Mouse (Mus musculus) megakaryocyte, embryonic 14.5 days (primary cell): ENCODE measurements around the gene Tob1. TPM values are rescaled to one million over a fixed set of nuclear protein-coding genes. Genes with fewer than 3 reads are reported as not detected.

Source experiments
- H3K27me3 ChIP-seq: replicated peaks from 2 replicates; pipeline ENCODE3; 2012; ENCODE audit warnings: inconsistent platforms
- H3K36me3 ChIP-seq: replicated peaks from 2 replicates; pipeline ENCODE3; 2012; ENCODE audit warnings: low read length, inconsistent platforms, mixed read lengths
- H3K4me1 ChIP-seq: 2 replicates; pipeline ENCODE4 v1.6.1; 2012; ENCODE audit warnings: inconsistent platforms
- H3K4me3 ChIP-seq: replicated peaks from 2 replicates; pipeline ENCODE3; 2012; ENCODE audit warnings: moderate library complexity, mild to moderate bottlenecking, inconsistent platforms
- H3K9me3 ChIP-seq: 2 replicates; pipeline ENCODE4 v1.6.1; 2012; ENCODE audit warnings: inconsistent platforms
- FLI1 ChIP-seq: IDR thresholded peaks from 2 replicates; pipeline ENCODE4 v1.6.1; 2012; ENCODE audit warnings: low read length, inconsistent platforms, mixed read lengths
- GATA1 ChIP-seq: IDR thresholded peaks from 3 replicates; pipeline ENCODE4 v1.6.1; 2012; ENCODE audit warnings: mixed read lengths, low read length, inconsistent platforms, borderline replicate concordance
- polyA plus RNA-seq: library from polyadenylated mRNA; stranded (reverse); fragments of >175 nt; gene quantifications from 2 replicates; pipeline ENCODE4 v1.2.3, GENCODE M21; 2012; ENCODE audit warnings: low replicate concordance; ENCODE audit not compliant: insufficient read depth

The Tob1 gene
- 4.3 and 10.8 TPM in 2 replicates for polyA plus RNA-seq

DNA sequence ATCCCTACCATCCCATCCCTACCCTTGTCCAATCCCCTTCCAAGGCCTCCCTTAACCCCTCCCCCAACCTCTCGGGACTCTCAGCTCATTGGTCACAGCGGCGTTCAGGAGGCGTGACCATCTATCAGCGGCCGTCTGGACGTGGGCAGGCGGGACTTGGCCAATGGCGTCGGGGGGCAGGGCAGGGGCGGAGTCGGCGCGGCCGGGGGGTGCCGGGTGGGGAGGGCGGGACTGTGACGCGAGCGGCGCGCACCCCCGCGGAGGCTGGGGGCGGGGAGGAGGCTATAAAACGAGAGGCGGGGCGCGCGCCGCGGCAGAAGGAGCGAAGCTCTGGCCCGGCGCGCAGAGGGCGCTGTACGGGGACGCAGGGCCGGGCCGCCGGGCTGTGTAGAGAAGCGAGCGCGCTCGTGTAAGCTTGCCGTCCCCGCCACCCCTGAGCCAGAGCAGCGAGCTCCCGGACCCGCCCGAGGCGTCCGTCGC is at the start of gene Tob1:
Gene Tob1 (plus strand): TSS at position 331 of the 480 bp plus-strand sequence.
- no peak for TF ChIP-seq FLI1
- Histone ChIP-seq H3K27me3 (peaks cover 12% of the 10 kb centered on the region), H3K9me3 (no peaks in the 10 kb centered on the region), H3K36me3 (peaks cover 12% of the 10 kb centered on the region), H3K4me1 (peaks cover 23% of the 10 kb centered on the region), H3K4me3 (peak within 1 kb of the TSS; percentile 95)

DNA sequence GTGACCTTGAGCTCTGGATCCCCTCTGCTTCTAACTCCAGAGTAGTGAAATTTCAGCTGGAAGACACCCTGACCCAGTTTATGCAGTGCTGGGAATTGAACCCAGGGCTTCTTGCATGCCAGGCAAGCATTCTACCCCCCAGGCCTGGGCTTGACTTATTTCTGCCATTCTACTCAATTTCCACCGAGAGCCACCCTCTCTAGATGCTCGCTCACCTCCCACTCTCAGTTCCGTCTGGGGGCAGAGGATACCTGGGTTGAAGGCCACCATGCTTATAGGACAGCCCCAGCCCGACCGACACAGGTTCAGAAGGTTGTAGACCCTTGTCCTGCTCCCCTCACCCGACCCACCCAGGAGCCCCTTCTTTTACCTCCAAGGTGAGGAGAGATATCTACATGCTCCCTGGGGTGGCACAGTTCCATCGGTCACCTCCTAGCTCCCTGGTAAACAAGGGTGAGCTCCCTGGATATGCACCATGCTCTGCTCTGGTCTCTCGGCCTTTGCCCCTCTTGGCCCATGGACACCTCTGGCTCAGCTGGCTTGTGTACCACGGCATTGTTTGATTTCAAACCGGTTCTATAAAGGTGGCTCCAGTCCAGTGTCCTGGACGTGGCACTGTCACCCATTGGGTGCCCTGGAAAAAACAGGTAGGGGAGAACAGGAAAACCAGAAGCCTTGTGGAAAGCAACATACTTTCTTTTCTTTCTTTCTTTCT is 49.2 kb upstream of the Tob1 start:
- no peaks in the 10 kb centered on the region for H3K36me3 ChIP-seq
- H3K4me3 ChIP-seq: peak overlapping the region; percentile 83
- peaks cover 59% of the 10 kb centered on the region for H3K27me3 ChIP-seq
- no peaks in the 10 kb centered on the region for H3K9me3 ChIP-seq
- peaks cover 38% of the 10 kb centered on the region for H3K4me1 ChIP-seq
- no peak for TF ChIP-seq FLI1
- TF ChIP-seq GATA1: no peak

DNA sequence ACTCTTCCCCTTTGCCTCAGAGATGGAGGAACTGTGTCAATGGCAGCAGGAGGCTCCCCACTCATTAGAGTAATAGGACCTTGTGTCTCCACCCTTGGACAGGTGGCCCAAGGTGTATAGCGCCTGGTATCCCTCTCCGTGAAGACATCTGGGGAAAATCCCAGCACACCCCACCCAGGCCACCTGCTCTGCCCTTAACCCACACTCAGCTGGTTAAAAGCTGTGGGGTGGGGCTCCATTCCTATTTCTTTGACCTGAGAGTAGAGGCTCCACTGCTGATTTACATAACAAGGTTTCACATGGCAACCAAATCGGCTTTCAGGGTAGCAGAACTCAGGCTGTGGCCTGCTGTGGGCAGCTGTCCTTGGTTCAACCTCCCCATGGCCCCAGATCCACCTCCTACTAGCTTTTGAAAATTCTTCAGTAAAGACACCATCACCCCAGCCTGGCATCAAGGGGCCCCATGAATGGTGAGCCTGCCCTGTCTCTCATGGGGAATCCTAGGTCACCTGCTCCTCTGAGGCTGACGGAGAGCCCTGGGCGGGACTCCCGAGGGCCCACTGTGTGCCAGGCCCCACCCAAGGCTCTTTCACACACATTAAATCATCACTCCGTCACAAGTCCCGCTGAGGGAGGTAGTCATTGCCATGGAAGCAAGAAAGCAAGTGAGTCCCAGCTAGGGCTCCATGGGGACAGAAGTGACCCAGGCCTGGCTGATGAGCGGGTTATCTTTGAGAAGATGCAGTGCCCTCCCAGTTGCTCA is 48.1 kb upstream of the Tob1 start:
- H3K4me3 ChIP-seq: no peak overlapping the region
- H3K9me3 ChIP-seq: no peaks in the 10 kb centered on the region
- H3K36me3 ChIP-seq: no peaks in the 10 kb centered on the region
- H3K27me3 ChIP-seq: peaks cover 60% of the 10 kb centered on the region
- TF ChIP-seq GATA1 (no peak), FLI1 (no peak)
- peaks cover 38% of the 10 kb centered on the region for H3K4me1 ChIP-seq

DNA sequence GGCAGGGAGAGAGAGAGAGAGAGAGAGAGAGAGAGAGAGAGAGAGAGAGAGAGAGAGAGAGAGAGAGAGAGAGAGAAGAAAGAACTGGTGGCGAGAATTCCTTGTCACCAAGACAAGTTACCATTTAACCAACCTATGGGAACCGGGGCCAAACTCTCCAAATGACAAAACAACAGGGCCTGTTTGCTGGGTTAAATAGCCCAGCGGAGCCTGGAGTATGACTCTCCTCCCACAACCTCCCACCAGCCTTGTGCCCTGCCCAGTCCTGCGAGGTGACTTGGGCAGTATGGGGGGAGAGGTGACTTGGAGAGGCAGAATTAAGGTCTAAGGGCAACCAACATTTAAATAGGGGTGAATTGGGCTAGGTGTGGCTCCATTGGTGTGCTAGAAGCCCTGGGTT is 45.5 kb upstream of the Tob1 start:
- no peaks in the 10 kb centered on the region for H3K36me3 ChIP-seq
- peaks cover 56% of the 10 kb centered on the region for H3K27me3 ChIP-seq
- peaks cover 15% of the 10 kb centered on the region for H3K4me1 ChIP-seq
- TF ChIP-seq GATA1 (no peak), FLI1 (no peak)
- H3K4me3 ChIP-seq: no peak overlapping the region
- H3K9me3 ChIP-seq: peaks cover 4% of the 10 kb centered on the region; the same call in 1 of the 2 replicates

DNA sequence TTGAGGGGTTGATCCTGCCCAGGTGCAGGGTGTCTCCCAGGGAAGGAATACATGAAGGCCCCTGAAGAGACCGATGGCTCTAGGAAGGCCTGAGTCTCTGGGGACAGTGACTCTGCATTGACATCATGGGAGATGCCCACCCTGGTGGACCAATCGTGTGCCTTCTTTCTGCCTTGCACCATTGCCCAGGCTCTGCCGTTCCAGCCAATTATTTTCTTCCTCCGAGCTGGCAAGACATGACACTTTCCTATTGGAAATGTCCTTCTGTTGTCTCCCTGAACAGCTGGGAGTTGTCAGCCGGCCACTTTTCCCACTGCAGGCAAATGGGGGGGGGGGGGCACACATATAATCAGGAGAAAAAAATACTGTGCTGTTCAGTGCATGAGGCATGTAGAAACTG is 43.0 kb upstream of the Tob1 start:
- TF ChIP-seq FLI1 (no peak), GATA1 (no peak)
- no peak overlapping the region for H3K4me3 ChIP-seq
- peaks cover 70% of the 10 kb centered on the region for H3K27me3 ChIP-seq
- no peaks in the 10 kb centered on the region for H3K4me1 ChIP-seq
- H3K9me3 ChIP-seq: peaks cover 8% of the 10 kb centered on the region
- H3K36me3 ChIP-seq: no peaks in the 10 kb centered on the region

DNA sequence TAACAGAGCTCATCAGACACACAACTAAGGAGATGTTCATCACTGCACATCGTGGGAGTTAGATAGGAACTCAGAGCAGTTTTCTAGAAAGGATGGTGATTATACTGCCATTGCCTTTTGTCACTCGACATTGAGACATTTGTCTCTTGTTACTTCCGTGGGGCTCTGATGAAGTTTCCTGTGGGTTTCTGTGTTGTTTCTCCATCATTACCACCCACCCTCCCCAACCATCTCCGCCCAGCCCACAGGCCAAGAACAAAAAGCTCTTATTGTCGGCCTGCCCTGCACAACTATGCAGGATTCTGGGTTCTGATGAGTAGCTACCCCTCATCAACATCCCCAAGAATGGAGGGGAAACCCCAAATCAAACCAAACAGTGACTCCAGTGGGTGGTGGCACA is 41.7 kb upstream of the Tob1 start:
- H3K27me3 ChIP-seq: peaks cover 65% of the 10 kb centered on the region
- peaks cover 8% of the 10 kb centered on the region for H3K9me3 ChIP-seq
- no peak overlapping the region for H3K4me3 ChIP-seq
- H3K36me3 ChIP-seq: no peaks in the 10 kb centered on the region
- H3K4me1 ChIP-seq: peaks cover 4% of the 10 kb centered on the region; the same call in 1 of the 2 replicates
- TF ChIP-seq FLI1 (no peak), GATA1 (no peak)

DNA sequence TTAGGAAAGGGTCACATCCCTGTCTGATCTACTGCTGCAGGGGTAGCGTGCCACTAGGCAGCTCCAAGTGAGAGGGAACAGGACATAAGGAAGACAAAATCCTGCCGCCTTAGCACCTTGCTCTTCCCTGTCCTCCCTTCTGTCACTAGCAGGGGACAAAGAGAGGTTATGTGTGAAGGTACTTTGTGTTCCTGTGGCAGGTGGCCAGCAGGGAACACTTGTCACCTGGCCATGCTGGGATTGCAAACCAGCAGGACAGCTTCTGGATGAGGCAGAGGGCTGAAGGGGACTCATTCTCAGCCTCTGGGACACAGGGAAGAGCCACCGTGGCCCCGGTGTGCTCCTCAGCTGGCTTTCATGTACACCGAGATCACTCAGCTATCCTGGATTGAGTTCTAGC is 39.6 kb upstream of the Tob1 start:
- Histone ChIP-seq H3K9me3 (peaks cover 8% of the 10 kb centered on the region), H3K4me3 (no peak overlapping the region), H3K36me3 (no peaks in the 10 kb centered on the region), H3K27me3 (peaks cover 65% of the 10 kb centered on the region), H3K4me1 (peaks cover 4% of the 10 kb centered on the region; the same call in 1 of the 2 replicates)
- TF ChIP-seq FLI1 (no peak), GATA1 (no peak)

DNA sequence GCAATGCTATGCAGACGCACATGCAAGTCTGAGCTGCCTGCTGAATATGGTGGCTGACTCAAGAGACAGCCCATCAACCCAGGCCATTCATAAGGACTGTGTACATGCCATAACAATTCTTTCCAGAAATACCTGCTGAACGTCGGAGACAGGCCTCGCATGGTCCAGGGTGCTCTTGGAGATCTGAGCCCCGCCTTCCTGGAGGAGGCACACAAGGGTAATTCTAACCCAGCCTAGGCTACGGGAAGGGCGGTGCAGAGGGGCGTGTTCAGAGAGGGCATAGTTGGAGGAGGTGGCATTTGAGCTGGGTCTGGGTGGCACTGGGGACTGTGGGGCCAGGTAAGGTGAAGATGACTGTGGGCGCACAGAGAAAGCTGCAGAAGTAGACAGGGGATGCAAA is 39.1 kb upstream of the Tob1 start:
- TF ChIP-seq FLI1 (no peak), GATA1 (no peak)
- Histone ChIP-seq H3K9me3 (peaks cover 8% of the 10 kb centered on the region), H3K36me3 (no peaks in the 10 kb centered on the region), H3K4me1 (peaks cover 4% of the 10 kb centered on the region; the same call in 1 of the 2 replicates), H3K4me3 (no peak overlapping the region), H3K27me3 (peaks cover 64% of the 10 kb centered on the region)

DNA sequence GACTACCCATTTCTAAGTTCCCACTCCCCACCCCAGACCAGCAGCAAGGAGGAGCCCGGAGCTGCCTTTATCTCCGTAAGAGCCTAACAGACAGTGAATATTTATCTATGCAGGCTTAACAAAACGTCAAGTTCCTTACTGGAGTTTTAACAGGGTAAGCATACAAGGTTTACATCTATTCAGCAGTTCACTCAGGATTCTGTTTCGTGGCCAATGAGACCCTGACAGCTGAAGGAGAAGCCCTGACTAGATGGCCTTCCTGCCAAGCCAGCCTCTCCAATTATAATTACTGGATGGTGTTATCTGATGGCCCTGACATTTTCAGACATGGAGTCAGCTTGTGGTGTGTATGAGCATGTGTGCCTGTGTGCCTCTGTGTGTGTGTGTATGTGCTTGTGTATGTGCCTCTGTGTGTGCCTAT is 37.5 kb upstream of the Tob1 start:
- no peaks in the 10 kb centered on the region for H3K36me3 ChIP-seq
- TF ChIP-seq FLI1 (no peak), GATA1 (0 out of 3 replicates have a peak, but pooled peaks have one; percentile 4)
- H3K4me1 ChIP-seq: peaks cover 4% of the 10 kb centered on the region; the same call in 1 of the 2 replicates
- H3K4me3 ChIP-seq: no peak overlapping the region
- H3K27me3 ChIP-seq: peaks cover 69% of the 10 kb centered on the region
- H3K9me3 ChIP-seq: peaks cover 8% of the 10 kb centered on the region

DNA sequence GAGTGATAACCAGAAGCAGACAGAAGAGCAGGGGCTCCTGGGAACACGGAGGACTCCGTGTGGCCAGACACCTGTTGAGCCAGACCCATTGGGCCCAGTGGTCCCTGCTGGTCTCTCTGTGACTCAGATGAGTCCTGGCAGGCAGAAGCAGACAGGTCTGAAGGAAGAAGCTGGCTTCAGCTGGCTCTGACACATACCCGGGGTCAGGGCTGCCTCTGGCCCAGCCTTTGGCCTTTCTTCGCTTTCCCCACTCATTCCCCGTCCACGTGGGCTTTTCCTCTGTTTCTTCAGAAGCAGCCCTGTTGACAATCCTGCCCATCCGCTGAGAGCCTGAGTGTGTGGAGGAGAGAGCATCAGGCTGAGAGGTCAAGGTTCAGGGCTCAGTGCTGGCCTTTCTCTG is 36.0 kb upstream of the Tob1 start:
- no peak overlapping the region for H3K4me3 ChIP-seq
- no peak for TF ChIP-seq FLI1
- no peak for TF ChIP-seq GATA1
- peaks cover 8% of the 10 kb centered on the region for H3K9me3 ChIP-seq
- H3K36me3 ChIP-seq: no peaks in the 10 kb centered on the region
- peaks cover 75% of the 10 kb centered on the region for H3K27me3 ChIP-seq
- peaks cover 4% of the 10 kb centered on the region; the same call in 1 of the 2 replicates for H3K4me1 ChIP-seq
